Mouse (Mus musculus) forebrain, embryonic 16.5 days (tissue): Measurements from ENCODE around the gene Mkks. TPM values are rescaled to one million over a fixed set of nuclear protein-coding genes. Genes with fewer than 3 reads are reported as not detected.
A peak's percentile ranks its signal among the peaks of the same experiment; 100 is the strongest.

ENCODE experiments used
- ATAC-seq: fragments of 200-750 bp; cut with Nextera tagmentation; 2 replicates; pipeline ENCODE4 v1.8.0; 2017; ENCODE audit warnings: mild to moderate bottlenecking, moderate library complexity
- H3K27ac ChIP-seq: fragments of 300-500 bp; sonication (generic); 2 replicates; pipeline ENCODE4 v1.5.1; 2014; ENCODE audit warnings: low read length, control low read depth
- H3K27me3 ChIP-seq: fragments of 300-500 bp; sonication (generic); replicated peaks from 2 replicates; pipeline ENCODE4 v1.6.1; 2014; ENCODE audit warnings: low read length; ENCODE audit not compliant: control insufficient read depth, insufficient read depth
- H3K36me3 ChIP-seq: fragments of 300-500 bp; sonication (generic); 2 replicates; pipeline ENCODE4 v1.6.1; 2014; ENCODE audit not compliant: control insufficient read depth, insufficient read depth
- H3K4me1 ChIP-seq: fragments of 300-500 bp; sonication (generic); replicated peaks from 2 replicates; pipeline ENCODE4 v1.6.1; 2014; ENCODE audit warnings: low read length; ENCODE audit not compliant: control insufficient read depth, insufficient read depth
- H3K4me2 ChIP-seq: fragments of 300-500 bp; sonication (generic); 2 replicates; pipeline ENCODE4 v1.6.1; 2014; ENCODE audit warnings: mild to moderate bottlenecking, low read length, control low read depth
- H3K4me3 ChIP-seq: fragments of 300-500 bp; sonication (generic); replicated peaks from 2 replicates; pipeline ENCODE4 v1.5.1; 2014; ENCODE audit warnings: mild to moderate bottlenecking, low read length, control low read depth
- H3K9ac ChIP-seq: fragments of 300-500 bp; sonication (generic); replicated peaks from 2 replicates; pipeline ENCODE4 v1.6.1; 2014; ENCODE audit warnings: low read depth, low read length, control low read depth
- H3K9me3 ChIP-seq: fragments of 300-500 bp; sonication (generic); 2 replicates; pipeline ENCODE4 v1.6.1; 2016; ENCODE audit warnings: low read length; ENCODE audit not compliant: control insufficient read depth
- WGBS: fragments of 180-500 bp; shearing (Covaris S2); extraction: QIAGEN DNeasy Blood & Tissue Kit; methylation state at CpG from one replicate; pipeline ENCODE4 v1.1.7; 2014; 5-methylcytosine and 5-hydroxymethylcytosine counted together
- polyA plus RNA-seq: library from polyadenylated mRNA; unstranded; fragments of >200 nt; fragmentation: Nextera tagmentation; extraction: Ambion mirVana; gene quantifications from 2 replicates; pipeline ENCODE4 v1.2.1, GENCODE M21; 2015

The Mkks gene
- 13.3 and 16.9 TPM in 2 replicates for polyA plus RNA-seq

GRCm38 (mm10) chr2:136891068-136891950 lies at the start of gene Mkks, which contains the start of the genes Slx4ip and AL731706.1:
Mkks (minus strand) TSS chr2:136891389.
Slx4ip (plus strand) TSS chr2:136891218.
AL731706.1 (minus strand) TSS chr2:136891389.
- under 1% methylated on average over 49 of the region's 49 CpGs for WGBS

GRCm38 (mm10) chr2:136938249-136938648 lies 47.1 kb upstream of the Mkks start:
- H3K4me2 ChIP-seq, result no peak overlapping the region
- no peak overlapping the region for H3K9ac ChIP-seq
- no peaks in the 10 kb centered on the region for H3K27me3 ChIP-seq
- H3K36me3 ChIP-seq, result no peaks in the 10 kb centered on the region
- H3K9me3 ChIP-seq, result no peaks in the 10 kb centered on the region
- no peaks in the 10 kb centered on the region for H3K4me1 ChIP-seq
- WGBS, result 85% methylated on average over 1 of the region's 1 CpGs
- no peak overlapping the region for H3K27ac ChIP-seq
- no peak overlapping the region for H3K4me3 ChIP-seq
- no peak for ATAC-seq

More at GRCm38 (mm10) chr2:136891068-136891950, at the start of gene Mkks, which contains the start of the genes Slx4ip and AL731706.1:
- peak within 1 kb of the TSS; percentile 95 for H3K27ac ChIP-seq
- peak within 1 kb of the TSS; percentile 74 for H3K9ac ChIP-seq
- H3K4me3 ChIP-seq, result peak within 1 kb of the TSS; percentile 59
- H3K9me3 ChIP-seq, result no peaks in the 10 kb centered on the region
- ATAC-seq, result peak; percentile 97
- no peaks in the 10 kb centered on the region for H3K36me3 ChIP-seq
- H3K27me3 ChIP-seq, result no peaks in the 10 kb centered on the region
- H3K4me2 ChIP-seq, result peak within 1 kb of the TSS; percentile 46
- peaks cover 11% of the 10 kb centered on the region for H3K4me1 ChIP-seq

GRCm38 (mm10) chr2:136936391-136937288 lies 45.5 kb upstream of the Mkks start:
- 95% methylated on average over 4 of the region's 4 CpGs for WGBS
- H3K4me2 ChIP-seq, result no peak overlapping the region

GRCm38 (mm10) chr2:136921003-136921408 lies 29.8 kb upstream of the Mkks start:
- Histone ChIP-seq H3K4me1 (no peaks in the 10 kb centered on the region), H3K27me3 (no peaks in the 10 kb centered on the region), H3K36me3 (no peaks in the 10 kb centered on the region), H3K9me3 (no peaks in the 10 kb centered on the region), H3K4me2 (no peak overlapping the region), H3K27ac (no peak overlapping the region), H3K4me3 (no peak overlapping the region), H3K9ac (no peak overlapping the region)
- WGBS, result 76% methylated on average over 4 of the region's 4 CpGs
- ATAC-seq, result no peak

More at GRCm38 (mm10) chr2:136936391-136937288, 45.5 kb upstream of the Mkks start:
- H3K36me3 ChIP-seq, result no peaks in the 10 kb centered on the region
- no peaks in the 10 kb centered on the region for H3K4me1 ChIP-seq
- no peaks in the 10 kb centered on the region for H3K27me3 ChIP-seq
- H3K27ac ChIP-seq, result no peak overlapping the region
- no peak for ATAC-seq
- no peak overlapping the region for H3K4me3 ChIP-seq
- no peaks in the 10 kb centered on the region for H3K9me3 ChIP-seq
- H3K9ac ChIP-seq, result no peak overlapping the region

- Histone ChIP-seq H3K4me3 (no peak overlapping the region), H3K27me3 (no peaks in the 10 kb centered on the region)
- 86% methylated on average over 3 of the region's 3 CpGs for WGBS
Observed at GRCm38 (mm10) chr2:136920257-136920993, 29.2 kb upstream of the Mkks start.

GRCm38 (mm10) chr2:136919433-136919832 lies 28.2 kb upstream of the Mkks start:
- Histone ChIP-seq H3K27me3 (no peaks in the 10 kb centered on the region), H3K4me1 (no peaks in the 10 kb centered on the region; the same call in 1 of the 2 replicates), H3K4me3 (no peak overlapping the region), H3K36me3 (no peaks in the 10 kb centered on the region), H3K4me2 (no peak overlapping the region), H3K9ac (no peak overlapping the region), H3K9me3 (no peaks in the 10 kb centered on the region), H3K27ac (no peak overlapping the region)
- no peak for ATAC-seq
- WGBS, result 100% methylated on average over 1 of the region's 1 CpGs

More at GRCm38 (mm10) chr2:136920257-136920993, 29.2 kb upstream of the Mkks start:
- Histone ChIP-seq H3K4me2 (no peak overlapping the region), H3K4me1 (no peaks in the 10 kb centered on the region), H3K9me3 (no peaks in the 10 kb centered on the region), H3K36me3 (no peaks in the 10 kb centered on the region), H3K27ac (no peak overlapping the region), H3K9ac (no peak overlapping the region)
- ATAC-seq, result no peak

GRCm38 (mm10) chr2:136914334-136914902 lies 23.2 kb upstream of the Mkks start:
- H3K4me1 ChIP-seq, result peaks cover 14% of the 10 kb centered on the region
- H3K27ac ChIP-seq, result no peak overlapping the region
- H3K4me3 ChIP-seq, result no peak overlapping the region
- WGBS, result 49% methylated on average over 3 of the region's 3 CpGs
- H3K36me3 ChIP-seq, result no peaks in the 10 kb centered on the region
- peak; percentile 62 for ATAC-seq
- H3K9ac ChIP-seq, result no peak overlapping the region
- no peak overlapping the region for H3K4me2 ChIP-seq
- no peaks in the 10 kb centered on the region for H3K9me3 ChIP-seq
- no peaks in the 10 kb centered on the region for H3K27me3 ChIP-seq

- no peak overlapping the region for H3K4me3 ChIP-seq
- 27% methylated on average over 3 of the region's 3 CpGs for WGBS
- ATAC-seq, result no peak
- H3K9me3 ChIP-seq, result no peaks in the 10 kb centered on the region
- H3K9ac ChIP-seq, result no peak overlapping the region
- H3K27me3 ChIP-seq, result no peaks in the 10 kb centered on the region
- H3K36me3 ChIP-seq, result no peaks in the 10 kb centered on the region
- H3K27ac ChIP-seq, result no peak overlapping the region
- no peak overlapping the region for H3K4me2 ChIP-seq
- H3K4me1 ChIP-seq, result peaks cover 14% of the 10 kb centered on the region
Observed at GRCm38 (mm10) chr2:136913021-136913420, 21.8 kb upstream of the Mkks start.
